Mouse (Mus musculus): ENCODE measurements around the gene Tmem40. TPM values are rescaled to one million over a fixed set of nuclear protein-coding genes. Genes with fewer than 3 reads are reported as not detected.

Gene Tmem40
- total and polyA plus RNA-seq, 3 experiments = 0.92 to 2.4 TPM; not detected in 1

GRCm38 (mm10) chr6:115791016-115791415 is 28.8 kb upstream of the Tmem40 start:
- DNase-seq = peak; percentile 52 to 62
- intact Hi-C loops (cut with DNase I) = no loop called here
- 54% methylated on average over 10 of the region's 10 CpGs for WGBS
- no peak overlapping the region for H3K4me3 ChIP-seq
- peak overlapping the region; percentile 41; the same call in 1 of the 2 replicates for H3K27ac ChIP-seq
- H3K4me1 ChIP-seq (ENCODE audit: control insufficient read depth, insufficient read depth, low read length) = peaks cover 3% of the 10 kb centered on the region; the same call in 1 of the 2 replicates
- H3K36me3 ChIP-seq (ENCODE audit: control insufficient read depth, insufficient read depth, low read length) = peaks cover 2% of the 10 kb centered on the region
- no peak overlapping the region for H3K9ac ChIP-seq (ENCODE audit: low read depth, low read length)
- H3K27me3 ChIP-seq (ENCODE audit: control insufficient read depth, insufficient read depth, low read length) = no peaks in the 10 kb centered on the region
- H3K79me2 ChIP-seq (replicated peaks; ENCODE audit: control insufficient read depth, insufficient read depth, low read length) = no peaks in the 10 kb centered on the region
- TF ChIP-seq EP300 (IDR thresholded peaks at IDR 0.05; ENCODE audit: insufficient read depth, low read depth, low read length) = no peak
- TF ChIP-seq CTCF (IDR thresholded peaks at IDR 0.05) = peak; percentile 43
- TF ChIP-seq POLR2A (IDR thresholded peaks at IDR 0.05; ENCODE audit: insufficient read depth, low read depth, low read length) = no peak

- TF ChIP-seq EP300 (IDR thresholded peaks at IDR 0.05; ENCODE audit: insufficient read depth, low read depth, low read length) = no peak
- TF ChIP-seq CTCF (IDR thresholded peaks at IDR 0.05) = no peak
- no peak for TF ChIP-seq POLR2A (IDR thresholded peaks at IDR 0.05; ENCODE audit: insufficient read depth, low read depth, low read length)
- Histone ChIP-seq H3K36me3 (ENCODE audit: control insufficient read depth, insufficient read depth, low read length) (no peaks in the 10 kb centered on the region), H3K27ac (no peak overlapping the region), H3K4me3 (no peak overlapping the region), H3K27me3 (ENCODE audit: control insufficient read depth, insufficient read depth, low read length) (no peaks in the 10 kb centered on the region), H3K79me2 (replicated peaks; ENCODE audit: control insufficient read depth, insufficient read depth, low read length) (no peaks in the 10 kb centered on the region), H3K9ac (ENCODE audit: low read depth, low read length) (no peak overlapping the region), H3K4me1 (ENCODE audit: control insufficient read depth, insufficient read depth, low read length) (no peaks in the 10 kb centered on the region)
- WGBS = 67% methylated on average over 3 of the region's 3 CpGs
- DNase-seq = no peak
- intact Hi-C loops (cut with DNase I) = no loop called here
Observed at GRCm38 (mm10) chr6:115782781-115783180, 20.6 kb upstream of the Tmem40 start.

GRCm38 (mm10) chr6:115776363-115776762 is 14.2 kb upstream of the Tmem40 start:
- Histone ChIP-seq H3K79me2 (replicated peaks; ENCODE audit: control insufficient read depth, insufficient read depth, low read length) (no peaks in the 10 kb centered on the region), H3K4me1 (ENCODE audit: control insufficient read depth, insufficient read depth, low read length) (peaks cover 4% of the 10 kb centered on the region), H3K9ac (ENCODE audit: low read depth, low read length) (no peak overlapping the region), H3K27me3 (ENCODE audit: control insufficient read depth, insufficient read depth, low read length) (no peaks in the 10 kb centered on the region), H3K27ac (peak overlapping the region; percentile 92), H3K36me3 (ENCODE audit: control insufficient read depth, insufficient read depth, low read length) (no peaks in the 10 kb centered on the region), H3K4me3 (no peak overlapping the region; the same call in 1 of the 2 replicates)
- 23% methylated on average over 9 of the region's 9 CpGs for WGBS
- intact Hi-C loops (cut with DNase I) = no loop called here
- no peak for TF ChIP-seq POLR2A (IDR thresholded peaks at IDR 0.05; ENCODE audit: insufficient read depth, low read depth, low read length)
- TF ChIP-seq CTCF (IDR thresholded peaks at IDR 0.05) = no peak
- TF ChIP-seq EP300 (IDR thresholded peaks at IDR 0.05; ENCODE audit: insufficient read depth, low read depth, low read length) = no peak
- DNase-seq = no peak

DNA sequence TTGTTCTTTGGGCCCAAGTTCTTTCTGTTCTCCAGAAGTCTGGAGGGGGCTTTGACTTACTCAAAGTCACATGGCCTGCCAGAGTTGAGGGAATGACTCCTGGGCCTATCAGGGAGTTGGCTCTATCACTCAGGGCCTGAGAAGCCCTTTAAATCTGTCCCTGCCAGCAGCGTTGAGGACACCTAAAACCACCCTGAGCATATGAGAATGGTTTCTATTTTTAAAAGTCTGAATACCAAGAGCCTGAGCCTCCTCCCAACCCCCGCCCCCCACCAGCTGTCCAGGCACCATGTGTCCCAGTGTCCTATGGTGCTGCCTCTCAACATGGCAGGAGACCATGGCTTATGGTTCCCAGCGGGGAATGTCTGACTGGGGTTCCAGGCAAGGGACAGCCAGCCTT is 13.6 kb upstream of the Tmem40 start:
- peaks cover 4% of the 10 kb centered on the region for H3K4me1 ChIP-seq (ENCODE audit: control insufficient read depth, insufficient read depth, low read length)
- H3K4me3 ChIP-seq = peak overlapping the region; percentile 16; the same call in 1 of the 2 replicates
- TF ChIP-seq EP300 (IDR thresholded peaks at IDR 0.05; ENCODE audit: insufficient read depth, low read depth, low read length) (no peak), CTCF (IDR thresholded peaks at IDR 0.05) (no peak)
- peak overlapping the region; percentile 92 for H3K27ac ChIP-seq
- no peaks in the 10 kb centered on the region for H3K27me3 ChIP-seq (ENCODE audit: control insufficient read depth, insufficient read depth, low read length)
- H3K36me3 ChIP-seq (ENCODE audit: control insufficient read depth, insufficient read depth, low read length) = no peaks in the 10 kb centered on the region
- H3K9ac ChIP-seq (ENCODE audit: low read depth, low read length) = peak overlapping the region; percentile 71; the same call in 1 of the 2 replicates
- peak; percentile 38 to 67 for DNase-seq
- WGBS = 40% methylated on average over 3 of the region's 3 CpGs
- no peaks in the 10 kb centered on the region for H3K79me2 ChIP-seq (replicated peaks; ENCODE audit: control insufficient read depth, insufficient read depth, low read length)
- intact Hi-C loops (cut with DNase I) = no loop called here

DNA sequence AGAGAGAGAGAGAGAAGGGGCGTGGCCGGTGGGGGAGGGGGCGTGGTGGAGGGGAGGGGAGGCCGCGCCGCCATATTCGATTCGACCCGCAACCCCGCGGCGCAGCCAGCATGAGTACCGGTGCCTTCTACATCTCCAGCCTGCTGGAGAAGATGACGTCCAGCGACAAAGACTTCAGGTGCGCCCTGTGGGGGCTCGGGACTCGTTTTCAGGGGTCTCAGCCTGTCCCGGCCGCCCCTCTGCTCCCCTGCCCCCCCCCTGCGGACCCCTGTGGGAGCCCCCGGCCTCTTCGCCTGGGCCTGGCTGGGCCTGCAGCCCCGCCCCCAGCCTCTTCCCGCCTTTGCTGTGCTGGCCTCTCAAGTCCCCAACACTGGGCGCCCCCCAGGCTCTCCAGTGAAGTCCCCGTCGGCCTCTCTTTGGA is 12.3 kb upstream of the Tmem40 start, which contains the start of gene Cand2:
Gene Cand2 (plus strand): TSS at position 38 of the 421 bp plus-strand sequence.
- peak; percentile 49 to 65 for DNase-seq
- H3K27ac ChIP-seq = peak within 1 kb of the TSS; percentile 92

GRCm38 (mm10) chr6:115773966-115774413 is 11.8 kb upstream of the Tmem40 start:
- peak overlapping the region; percentile 44 for H3K4me3 ChIP-seq
- peak overlapping the region; percentile 52 for H3K9ac ChIP-seq (ENCODE audit: low read depth, low read length)
- WGBS = under 1% methylated on average over 13 of the region's 14 CpGs
- H3K79me2 ChIP-seq (replicated peaks; ENCODE audit: control insufficient read depth, insufficient read depth, low read length) = no peaks in the 10 kb centered on the region
- TF ChIP-seq POLR2A (IDR thresholded peaks at IDR 0.05; ENCODE audit: insufficient read depth, low read depth, low read length) (no peak), CTCF (IDR thresholded peaks at IDR 0.05) (no peak), EP300 (IDR thresholded peaks at IDR 0.05; ENCODE audit: insufficient read depth, low read depth, low read length) (no peak)
- intact Hi-C loops (cut with DNase I) = loop anchor here (5.0 kb wide), 1 partner anchor 77 kb away; no protein-coding TSS in a partner anchor
- DNase-seq = peak; percentile 44 to 50
- peak overlapping the region; percentile 70 for H3K27ac ChIP-seq
- no peaks in the 10 kb centered on the region for H3K36me3 ChIP-seq (ENCODE audit: control insufficient read depth, insufficient read depth, low read length)
- peaks cover 4% of the 10 kb centered on the region for H3K4me1 ChIP-seq (ENCODE audit: control insufficient read depth, insufficient read depth, low read length)
- H3K27me3 ChIP-seq (ENCODE audit: control insufficient read depth, insufficient read depth, low read length) = no peaks in the 10 kb centered on the region

More for the DNA sequence above, 12.3 kb upstream of the Tmem40 start, which contains the start of gene Cand2:
- Histone ChIP-seq H3K4me1 (ENCODE audit: control insufficient read depth, insufficient read depth, low read length) (peaks cover 4% of the 10 kb centered on the region), H3K27me3 (ENCODE audit: control insufficient read depth, insufficient read depth, low read length) (no peaks in the 10 kb centered on the region), H3K9ac (ENCODE audit: low read depth, low read length) (peak within 1 kb of the TSS; percentile 71), H3K79me2 (replicated peaks; ENCODE audit: control insufficient read depth, insufficient read depth, low read length) (no peaks in the 10 kb centered on the region), H3K36me3 (ENCODE audit: control insufficient read depth, insufficient read depth, low read length) (no peaks in the 10 kb centered on the region), H3K4me3 (peak within 1 kb of the TSS; percentile 60)
- TF ChIP-seq POLR2A (IDR thresholded peaks at IDR 0.05; ENCODE audit: insufficient read depth, low read depth, low read length) (peak; percentile 35; the same call in 1 of the 2 replicates), EP300 (IDR thresholded peaks at IDR 0.05; ENCODE audit: insufficient read depth, low read depth, low read length) (no peak), CTCF (IDR thresholded peaks at IDR 0.05) (no peak)
- 2% methylated on average over 22 of the region's 28 CpGs for WGBS
- intact Hi-C loops (cut with DNase I) = loop anchor here (5.0 kb wide), 1 partner anchor 77 kb away; no protein-coding TSS in a partner anchor
